Mouse (Mus musculus): ENCODE results near the gene Ralbp1. TPM values are rescaled to one million over a fixed set of nuclear protein-coding genes. Genes with fewer than 3 reads are reported as not detected.

The Ralbp1 gene
- total RNA-seq, 2 experiments from 2014 or later, result 21.6 to 23.8 TPM

DNA sequence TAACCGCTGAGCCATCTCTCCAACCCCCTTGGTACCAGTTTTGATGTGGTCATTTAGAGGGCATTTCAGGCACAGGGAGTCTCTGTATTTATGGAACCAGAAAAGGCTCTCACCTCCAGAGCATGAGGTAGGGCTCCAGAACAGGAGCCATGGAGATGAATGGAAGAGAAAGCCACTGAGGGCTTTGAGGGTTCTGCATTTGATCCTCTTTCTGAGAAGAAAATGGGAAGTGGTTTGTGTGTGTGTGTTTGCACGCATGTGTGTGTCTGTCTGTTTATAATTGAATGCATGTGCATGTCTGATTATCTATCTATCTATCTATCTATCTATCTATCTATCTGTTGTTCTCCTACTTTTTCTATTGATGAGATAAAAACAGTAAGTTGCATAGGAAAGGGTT lies 26.6 kb upstream of the Ralbp1 start:
- TF ChIP-seq CTCF (IDR thresholded peaks at IDR 0.05), result no peak
- intact Hi-C loops (cut with DNase I), result no loop called here
- Histone ChIP-seq H3K4me3 (no peak overlapping the region), H3K27ac (no peak overlapping the region)
- DNase-seq, result no peak

DNA sequence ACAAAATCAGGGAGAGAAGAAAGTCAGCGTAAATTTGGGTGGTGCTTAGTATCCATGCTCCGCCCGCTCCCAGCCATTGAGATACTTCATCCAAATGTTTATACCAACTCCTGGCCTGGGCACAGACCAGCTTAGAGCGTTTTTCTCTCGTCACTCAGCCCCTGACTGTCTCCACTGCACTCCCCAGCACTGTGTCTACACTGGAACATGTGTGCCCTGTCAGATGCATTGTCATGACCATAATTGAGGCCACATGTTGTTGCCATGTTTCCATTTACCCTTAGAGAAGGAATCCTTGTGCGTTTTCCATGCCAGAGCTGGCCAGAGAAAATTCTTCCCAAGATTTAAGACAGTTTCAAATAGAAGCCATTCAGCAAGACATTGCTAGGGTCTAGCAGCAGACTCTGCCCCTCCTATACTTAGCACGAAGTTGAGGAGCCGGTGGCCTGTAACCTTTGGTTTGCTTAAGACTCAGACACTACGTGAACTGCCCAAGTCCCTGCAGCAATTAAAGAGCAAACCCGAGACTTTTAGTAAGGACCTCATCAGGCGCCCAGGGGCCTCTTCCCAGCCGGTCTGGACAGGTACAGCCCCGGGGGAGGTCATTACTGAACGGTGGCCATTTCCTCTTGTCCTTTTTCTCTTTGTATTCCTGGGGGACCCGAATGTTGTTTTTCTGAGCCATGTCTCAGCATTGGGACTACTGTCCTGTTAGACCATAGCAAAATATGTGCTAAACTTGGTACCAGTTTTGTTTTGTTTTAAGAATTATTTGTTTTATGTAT lies 25.9 kb upstream of the Ralbp1 start:
- no peak overlapping the region for H3K27ac ChIP-seq
- no peak for TF ChIP-seq CTCF (IDR thresholded peaks at IDR 0.05)
- no peak overlapping the region for H3K4me3 ChIP-seq
- intact Hi-C loops (cut with DNase I), result no loop called here
- DNase-seq, result no peak

DNA sequence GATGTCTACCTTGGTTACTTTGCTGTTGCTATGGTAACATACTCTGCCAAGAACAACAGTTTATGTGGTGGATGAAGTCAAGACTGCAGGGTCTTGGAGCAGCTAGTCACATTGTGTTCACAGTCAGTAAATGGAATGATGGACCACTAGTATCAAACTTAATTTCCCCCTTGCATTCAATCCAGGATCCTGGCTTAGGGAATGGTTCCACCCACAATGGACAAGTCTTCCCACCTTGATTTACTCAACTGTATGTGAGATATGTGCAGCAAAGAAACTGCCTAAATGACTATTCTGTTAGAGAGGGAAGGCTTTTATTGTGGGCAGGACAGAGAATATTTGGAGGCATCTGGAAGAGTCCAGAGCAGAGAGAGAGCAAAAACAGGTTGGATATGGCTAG lies 22.7 kb upstream of the Ralbp1 start:
- no peak overlapping the region for H3K27ac ChIP-seq
- intact Hi-C loops (cut with DNase I), result no loop called here
- TF ChIP-seq CTCF (IDR thresholded peaks at IDR 0.05), result no peak
- no peak overlapping the region for H3K4me3 ChIP-seq
- DNase-seq, result no peak

DNA sequence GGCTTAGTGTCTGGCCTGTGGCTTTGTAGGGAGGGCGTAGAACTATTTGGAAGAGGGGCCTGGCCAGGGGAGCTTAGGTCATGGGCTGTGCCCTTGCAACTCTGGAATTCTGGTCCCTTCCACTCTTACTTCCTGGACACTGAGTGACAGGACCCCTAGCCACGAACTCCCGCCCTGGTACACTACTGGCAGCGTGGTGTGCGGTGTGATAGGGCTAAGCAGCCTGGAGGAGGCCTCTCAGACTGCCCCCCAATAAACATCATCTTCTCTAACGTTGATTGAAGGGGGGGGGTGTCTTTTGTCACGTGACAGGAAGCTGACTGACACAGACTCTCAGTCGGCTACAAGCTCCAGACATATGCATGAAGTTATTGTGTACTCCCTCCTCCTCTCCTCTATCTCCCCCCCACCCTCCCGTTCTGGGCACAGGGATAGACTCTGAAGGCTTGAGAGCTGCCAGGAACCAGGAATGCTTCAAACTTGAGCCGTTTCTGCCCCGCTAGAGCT lies 21.4 kb upstream of the Ralbp1 start:
- H3K27ac ChIP-seq, result peak overlapping the region; percentile 20; the same call in 1 of the 2 replicates
- intact Hi-C loops (cut with DNase I), result no loop called here
- H3K4me3 ChIP-seq, result peak overlapping the region; percentile 43
- DNase-seq, result no peak
- TF ChIP-seq CTCF (IDR thresholded peaks at IDR 0.05), result no peak

DNA sequence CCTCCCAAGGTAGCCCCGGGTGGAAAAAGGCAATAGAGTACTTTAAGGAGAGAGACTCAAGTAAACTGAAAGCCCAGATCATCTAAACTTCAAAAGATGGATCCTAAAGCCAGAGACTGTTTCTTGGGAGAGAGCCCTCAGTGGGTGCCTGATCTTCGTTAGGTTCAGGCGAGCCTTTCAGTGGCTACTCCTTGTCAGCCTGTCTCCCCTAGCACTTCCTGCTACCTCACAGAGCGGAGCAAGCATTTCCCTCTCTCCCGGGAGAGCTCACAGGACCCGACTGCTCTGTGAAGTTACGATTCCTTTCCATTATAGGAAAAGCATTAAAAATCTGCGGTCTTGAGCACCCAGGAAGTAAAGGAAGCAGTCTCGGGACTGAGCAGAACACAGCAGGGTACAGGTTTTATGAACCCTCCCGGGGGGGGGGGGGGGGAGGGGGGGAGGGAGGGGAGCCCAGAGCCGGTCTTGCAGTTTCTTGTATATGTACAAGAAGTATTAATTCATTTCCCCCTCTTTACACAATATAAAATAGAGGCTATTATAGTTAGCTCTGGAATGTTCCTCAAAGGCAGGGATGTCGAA lies 20.8 kb upstream of the Ralbp1 start:
- TF ChIP-seq CTCF (IDR thresholded peaks at IDR 0.05), result no peak
- H3K27ac ChIP-seq, result peak overlapping the region; percentile 20; the same call in 1 of the 2 replicates
- DNase-seq, result no peak
- peak overlapping the region; percentile 43 for H3K4me3 ChIP-seq
- intact Hi-C loops (cut with DNase I), result no loop called here

DNA sequence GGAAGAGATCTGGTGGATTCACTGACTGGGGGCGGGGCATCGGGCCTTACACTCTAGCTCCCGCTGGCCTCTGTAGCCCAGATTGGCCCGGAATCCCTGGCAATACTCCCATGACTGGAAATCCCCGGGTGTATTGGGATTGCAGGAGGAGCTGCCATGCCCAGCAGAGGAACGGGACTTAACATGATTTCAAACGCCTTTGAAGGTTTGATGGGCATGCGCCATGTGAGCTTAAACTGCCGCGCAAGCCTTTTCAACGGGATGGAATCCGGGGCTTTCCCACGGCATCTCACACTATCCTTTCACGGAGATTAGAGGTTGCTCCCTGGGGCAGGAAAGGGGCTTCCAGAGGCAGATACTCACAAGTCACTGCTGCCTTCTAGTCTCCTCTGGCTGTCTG lies 19.6 kb upstream of the Ralbp1 start:
- intact Hi-C loops (cut with DNase I), result no loop called here
- Histone ChIP-seq H3K27ac (no peak overlapping the region), H3K4me3 (peak overlapping the region; percentile 47)
- peak; percentile 41 for DNase-seq
- TF ChIP-seq CTCF (IDR thresholded peaks at IDR 0.05), result no peak

DNA sequence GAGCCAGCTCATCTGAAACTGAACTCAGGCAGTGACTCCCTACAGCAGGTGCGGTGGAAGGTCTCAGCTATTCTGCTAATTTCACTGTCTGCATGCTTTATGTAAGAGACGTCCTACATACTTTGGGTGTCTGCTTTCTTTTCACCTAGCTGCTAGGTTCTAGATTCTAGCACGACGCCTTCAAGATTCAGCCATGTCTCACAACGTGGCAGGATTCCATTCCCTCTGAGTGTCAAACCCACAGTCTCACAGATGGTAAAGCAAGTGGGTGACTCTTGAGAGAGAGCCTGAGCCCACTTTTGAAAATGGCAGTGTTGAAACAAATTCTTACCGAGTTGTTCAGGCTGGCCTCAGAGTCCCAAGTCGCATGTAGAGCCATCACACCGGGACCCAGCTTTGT lies 18.2 kb upstream of the Ralbp1 start:
- H3K4me3 ChIP-seq, result no peak overlapping the region
- DNase-seq, result no peak
- no peak overlapping the region for H3K27ac ChIP-seq
- intact Hi-C loops (cut with DNase I), result no loop called here
- no peak for TF ChIP-seq CTCF (IDR thresholded peaks at IDR 0.05)

DNA sequence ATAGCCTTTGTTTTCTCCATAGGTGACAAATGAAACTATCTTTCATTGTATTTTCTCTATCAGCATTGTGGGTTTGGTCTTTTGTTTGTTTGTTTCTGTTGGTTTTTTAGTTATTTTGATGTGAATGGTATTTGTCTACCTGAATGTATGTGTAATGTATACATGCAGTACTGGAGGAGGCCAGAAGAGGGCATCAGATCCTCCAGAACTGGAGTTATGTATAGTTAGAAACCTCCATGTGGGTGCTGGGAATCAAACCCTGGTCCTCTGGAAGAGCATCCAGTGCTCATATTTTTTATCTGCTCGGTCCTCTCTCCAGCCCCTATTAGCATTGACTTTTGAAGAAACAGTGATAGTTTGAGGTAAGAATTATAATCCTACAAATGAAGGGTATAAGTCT lies 17.4 kb upstream of the Ralbp1 start:
- TF ChIP-seq CTCF (IDR thresholded peaks at IDR 0.05), result no peak
- H3K4me3 ChIP-seq, result no peak overlapping the region
- no peak for DNase-seq

DNA sequence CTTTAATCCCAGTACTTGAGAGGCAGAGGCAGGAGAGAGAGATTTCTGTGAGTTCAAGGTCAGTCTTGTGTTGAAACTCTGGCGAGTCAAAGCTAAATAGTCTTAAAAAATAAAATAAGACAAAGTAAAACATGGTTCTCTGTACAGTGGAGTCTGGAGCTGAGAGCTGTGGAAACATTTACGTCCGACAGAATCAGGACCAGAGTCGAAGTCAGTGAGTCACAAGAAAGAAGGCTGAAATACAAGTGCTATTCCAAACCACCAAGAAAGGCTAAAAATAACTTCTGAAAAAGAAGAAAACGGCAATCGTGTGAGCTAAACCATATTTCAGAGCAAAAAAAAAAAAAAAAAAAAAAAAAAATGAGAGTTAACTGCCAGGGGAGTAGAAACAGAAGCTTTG lies 16.7 kb upstream of the Ralbp1 start:
- H3K27ac ChIP-seq, result no peak overlapping the region
- intact Hi-C loops (cut with DNase I), result no loop called here
- DNase-seq, result no peak
- TF ChIP-seq CTCF (IDR thresholded peaks at IDR 0.05), result no peak
- no peak overlapping the region for H3K4me3 ChIP-seq

More for the DNA sequence above, 17.4 kb upstream of the Ralbp1 start:
- intact Hi-C loops (cut with DNase I), result no loop called here
- no peak overlapping the region for H3K27ac ChIP-seq

DNA sequence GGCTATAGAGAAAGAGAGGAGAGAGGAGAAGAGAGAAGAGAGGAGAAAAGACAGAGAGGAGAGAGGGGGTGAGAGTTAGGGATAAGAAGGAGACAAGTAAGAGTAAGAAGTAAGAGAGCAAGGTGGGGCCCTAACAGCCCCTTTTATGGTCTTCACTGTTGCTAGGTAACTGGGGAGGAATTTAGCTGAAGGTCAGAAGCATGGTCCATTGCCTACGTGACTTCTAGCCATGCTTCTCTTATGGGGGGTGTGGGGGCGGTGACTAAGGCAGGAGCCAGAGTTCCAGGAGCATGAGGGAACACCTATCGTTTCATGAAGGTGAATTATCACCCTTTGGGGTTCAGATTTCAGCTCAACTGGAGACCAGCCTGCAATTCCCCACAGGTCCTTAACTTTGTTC lies 10.4 kb upstream of the Ralbp1 start:
- Histone ChIP-seq H3K4me3 (no peak overlapping the region), H3K27ac (no peak overlapping the region)
- TF ChIP-seq CTCF (IDR thresholded peaks at IDR 0.05), result no peak
- no peak for DNase-seq
- intact Hi-C loops (cut with DNase I), result no loop called here

DNA sequence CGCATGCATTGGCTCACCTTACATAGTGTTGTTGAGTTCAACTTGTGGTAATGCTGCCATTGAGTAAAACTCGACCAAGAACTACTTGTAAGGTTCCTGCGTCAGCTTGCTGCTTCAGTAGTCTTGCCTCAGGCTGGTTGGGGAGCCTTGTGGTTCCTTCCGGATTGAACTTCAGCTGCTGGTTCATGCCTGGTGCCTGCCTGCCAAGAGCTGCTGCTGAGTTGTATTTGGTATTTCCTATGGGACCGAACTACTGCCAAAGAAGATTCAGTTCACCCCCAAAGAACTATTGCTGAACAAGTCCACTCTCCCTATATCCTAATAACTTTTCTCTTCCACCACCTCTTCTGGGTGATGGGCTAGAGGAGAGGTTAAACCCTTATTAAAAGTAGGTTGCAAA lies 3.9 kb upstream of the Ralbp1 start:
- Histone ChIP-seq H3K4me3 (no peak overlapping the region), H3K27ac (no peak overlapping the region)
- DNase-seq, result no peak
- TF ChIP-seq CTCF (IDR thresholded peaks at IDR 0.05), result no peak
- intact Hi-C loops (cut with DNase I), result no loop called here

DNA sequence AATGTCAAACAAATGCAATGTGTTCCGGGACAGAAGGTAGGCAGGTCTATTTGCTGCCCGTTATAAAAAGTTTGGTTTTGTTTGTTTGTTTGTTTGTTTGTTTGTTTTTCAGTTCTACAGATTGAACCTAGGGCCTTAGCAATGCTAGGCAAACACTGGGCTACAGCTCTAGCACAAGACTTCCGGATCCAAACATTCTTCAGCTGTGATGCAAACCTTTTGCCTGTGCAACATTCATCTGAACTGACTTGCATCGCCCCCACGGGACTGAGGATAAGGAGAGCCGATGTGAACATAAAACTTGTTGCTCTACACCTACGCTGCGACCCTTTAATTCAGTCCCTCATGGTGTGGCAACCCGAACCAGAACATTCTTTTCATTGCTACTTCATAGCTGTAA lies 973 bp upstream of the Ralbp1 start:
- peak overlapping the region; percentile 99 for H3K27ac ChIP-seq
- intact Hi-C loops (cut with DNase I), result no loop called here
- no peak for TF ChIP-seq CTCF (IDR thresholded peaks at IDR 0.05)
- H3K4me3 ChIP-seq, result peak overlapping the region; percentile 76
- no peak for DNase-seq

DNA sequence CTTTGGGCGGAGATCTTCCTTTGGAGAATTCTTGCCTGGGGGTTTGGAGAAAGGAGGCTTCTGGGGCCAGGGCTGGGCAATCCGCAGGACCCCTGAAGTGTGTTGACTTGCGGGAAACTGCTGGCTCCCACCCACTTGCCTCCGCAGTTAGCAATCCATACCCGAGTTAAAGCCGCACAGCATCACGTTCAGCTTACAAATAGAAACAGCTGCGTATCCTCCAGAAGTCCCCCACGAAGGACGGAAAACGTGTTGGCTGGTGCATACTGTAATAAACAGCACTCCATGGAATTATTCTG lies 251 bp downstream of the Ralbp1 start:
- TF ChIP-seq CTCF (IDR thresholded peaks at IDR 0.05), result no peak
- intact Hi-C loops (cut with DNase I), result loop anchor here (1.0 kb wide), 1 partner anchor 66 kb away; the partner anchor contains the start of gene Twsg1
- H3K4me3 ChIP-seq, result peak overlapping the region; percentile 76
- H3K27ac ChIP-seq, result peak overlapping the region; percentile 99
- DNase-seq, result no peak
